Mouse (Mus musculus): ENCODE measurements at regions not wholly inside any gene's neighbourhood (a gene's known extent, or its start where the extent isn't known, plus 50 kb on each side); places are given as distances from the start of the nearest gene placed in this dataset.

DNA sequence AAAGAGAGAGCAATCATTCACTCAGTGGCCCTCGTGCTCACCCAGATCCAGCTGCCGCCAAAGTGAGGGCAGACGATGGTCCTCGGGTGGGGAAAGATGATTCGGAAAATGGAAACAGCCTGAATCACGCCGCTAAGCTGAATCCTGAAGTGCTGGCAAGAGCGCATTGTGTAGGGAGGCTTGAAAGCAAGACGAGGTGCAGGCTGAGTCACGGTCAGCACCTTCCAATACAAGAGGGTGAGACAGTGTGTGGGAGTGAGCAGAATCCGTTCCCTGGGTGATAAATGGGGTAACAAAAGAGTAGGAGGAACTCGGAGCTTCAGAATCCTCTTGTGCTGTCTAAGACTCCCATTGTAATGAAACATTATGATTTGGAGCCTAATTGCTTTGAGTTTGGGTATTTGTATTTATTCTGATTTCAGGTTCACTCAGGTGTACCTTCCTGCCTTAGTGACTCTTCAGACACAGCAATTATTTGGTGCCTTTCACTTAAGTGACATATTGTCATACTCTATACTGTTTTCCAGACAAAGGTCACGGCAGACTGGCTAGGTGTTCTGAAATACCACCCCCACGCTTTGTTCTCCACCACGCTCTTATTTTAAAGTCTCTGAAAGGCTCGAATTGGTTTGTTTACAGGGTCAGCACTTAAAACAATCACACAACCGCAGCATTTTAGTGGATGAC, 70.0 kb downstream of the Mbip start:
- no peak for DNase-seq

GRCm38 (mm10) chr12:56265049-56265448, 80.6 kb downstream of the Mbip start:
- DNase-seq = no peak

GRCm38 (mm10) chr12:56261471-56261870, 84.2 kb downstream of the Mbip start:
- DNase-seq = no peak

DNA sequence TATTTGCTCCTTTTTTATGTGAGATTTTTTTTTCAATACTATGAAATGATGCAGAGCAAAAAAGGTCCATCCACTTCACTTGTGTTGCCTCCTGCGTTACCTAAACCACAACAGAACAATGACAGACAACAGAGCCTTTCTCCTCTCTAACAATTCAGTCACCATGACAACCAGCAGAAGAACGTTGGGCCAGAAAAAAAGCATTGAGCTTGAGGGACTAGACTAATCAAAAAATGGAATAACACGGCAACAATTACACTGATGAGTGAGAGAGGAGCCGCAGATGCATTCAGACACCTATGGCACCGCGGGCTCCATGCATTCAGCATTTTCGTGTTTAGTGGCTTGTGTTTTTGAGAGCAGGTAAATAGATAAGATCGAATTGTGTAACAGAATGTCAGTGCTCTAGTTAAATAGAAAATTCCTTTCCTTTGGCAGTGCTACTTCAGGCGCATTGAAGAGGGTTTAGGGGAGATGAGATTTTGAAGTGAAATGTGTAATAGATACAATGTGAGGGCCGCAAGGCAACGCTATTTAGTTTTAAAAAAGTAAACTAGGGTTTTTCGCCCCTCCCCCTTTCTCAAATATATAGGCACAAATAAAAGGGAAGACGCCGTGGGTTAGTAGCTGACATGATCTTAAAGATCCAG, 87.2 kb downstream of the Mbip start:
- no peak for DNase-seq

DNA sequence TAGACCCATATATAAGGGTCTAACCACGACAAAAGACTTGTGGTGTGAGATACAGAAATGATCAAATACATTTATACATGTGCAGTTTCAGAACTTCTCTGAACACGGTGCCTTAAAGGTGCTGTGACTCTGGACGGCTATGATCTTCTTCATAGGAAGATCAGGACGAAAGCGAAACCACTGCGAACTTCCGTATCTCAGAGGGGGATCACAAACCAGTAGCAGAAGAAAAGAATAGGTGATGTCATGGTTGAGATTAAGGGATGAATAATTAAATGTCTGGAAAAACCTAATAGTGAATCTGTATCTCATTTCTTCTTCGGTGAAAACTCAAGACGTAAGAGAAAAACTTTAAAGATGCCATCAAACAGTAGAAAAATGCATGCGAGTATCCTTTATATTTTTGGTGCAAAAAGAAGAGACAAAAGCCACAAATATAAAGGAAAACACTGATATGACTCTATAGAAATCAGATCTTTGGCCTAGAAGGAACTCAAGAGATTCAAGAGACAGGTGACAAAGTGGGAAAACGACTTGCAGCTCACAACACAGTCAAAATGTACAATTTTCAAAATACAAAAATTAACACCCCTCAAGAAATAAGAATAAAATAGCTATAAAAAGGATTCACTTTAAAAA, 89.3 kb downstream of the Mbip start:
- no peak for DNase-seq

- DNase-seq = no peak
Observed at GRCm38 (mm10) chr12:56252612-56253444, 92.9 kb downstream of the Mbip start.

DNA sequence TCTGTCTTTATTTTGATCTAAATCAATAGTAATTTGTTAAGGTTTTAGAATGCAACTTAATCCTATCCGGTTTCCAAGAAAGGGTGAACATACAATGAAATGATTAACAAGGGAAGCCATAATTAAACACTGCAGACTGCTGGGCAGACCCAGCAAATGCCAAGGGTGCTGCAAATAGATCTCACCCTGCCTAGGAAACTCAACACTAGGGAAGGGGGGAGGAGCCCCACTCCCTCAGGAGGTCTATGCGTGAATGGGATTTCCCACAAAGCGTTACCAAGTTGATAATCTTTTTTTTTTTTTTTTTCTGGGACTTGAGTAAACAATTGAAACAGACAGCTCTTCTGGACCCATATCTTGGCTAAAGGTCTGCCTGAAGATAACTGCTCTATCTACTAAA, 95.4 kb downstream of the Mbip start:
- DNase-seq = no peak

DNA sequence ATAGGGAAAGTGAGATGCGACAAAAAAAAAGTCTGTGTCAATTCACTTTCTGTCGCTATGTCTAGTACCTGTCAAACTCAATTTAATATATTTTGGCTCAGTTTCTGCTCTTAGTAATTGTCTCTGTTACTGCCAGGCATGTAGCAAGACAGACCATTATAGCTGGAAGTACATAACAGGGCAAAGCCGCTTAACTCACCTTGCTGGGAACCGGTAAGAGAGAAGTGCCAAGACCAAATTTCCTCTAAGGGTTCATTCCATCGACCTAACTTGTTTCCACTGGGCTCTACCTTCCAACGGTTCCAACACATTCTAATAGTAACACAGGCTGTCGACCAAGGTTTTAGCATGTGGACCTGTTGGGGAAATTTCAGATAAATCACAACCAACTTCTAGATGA, 99.3 kb downstream of the Mbip start:
- DNase-seq = no peak

DNA sequence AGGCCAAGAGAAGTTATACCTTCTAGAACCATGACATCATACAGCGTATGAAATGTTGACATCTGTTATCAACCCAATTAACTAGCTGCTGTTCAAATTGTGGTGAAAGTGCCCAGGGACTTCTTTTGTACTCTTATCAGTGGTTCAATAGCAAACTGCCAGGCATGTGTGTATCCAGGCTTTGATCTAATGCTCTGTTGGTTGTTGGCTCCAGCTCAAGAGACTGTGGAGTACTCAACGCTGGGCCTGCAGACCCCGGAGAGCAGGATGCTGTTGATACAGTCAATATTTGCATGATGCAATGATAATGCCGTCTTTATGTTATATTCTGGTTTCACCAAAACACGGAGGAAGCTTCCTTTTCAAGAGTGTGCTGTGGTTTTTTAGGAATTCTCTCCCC, 102.9 kb downstream of the Mbip start:
- no peak for DNase-seq

DNA sequence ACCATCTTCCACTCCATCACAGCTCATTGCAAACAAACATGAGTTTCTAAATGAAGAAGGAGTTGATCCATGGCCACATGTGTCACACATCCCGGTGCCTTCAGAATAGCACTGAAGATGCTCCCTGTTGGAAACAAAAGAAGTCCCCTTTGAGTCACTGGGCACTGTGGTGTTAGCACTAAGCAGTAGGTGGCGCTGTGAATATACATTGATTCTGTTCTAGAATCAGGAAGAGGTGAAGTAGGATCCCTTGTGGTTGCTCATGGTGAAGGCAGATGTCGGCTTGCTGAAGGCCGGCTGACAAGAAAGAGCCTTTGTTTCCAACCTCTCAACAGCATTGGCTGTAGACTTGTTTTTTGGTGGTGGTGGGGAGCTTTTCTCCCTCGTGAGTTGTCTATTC, 104.0 kb downstream of the Mbip start:
- DNase-seq = no peak

- DNase-seq = no peak
Observed at GRCm38 (mm10) chr12:56240206-56240605, 105.5 kb downstream of the Mbip start.

- no peak for DNase-seq
Observed at GRCm38 (mm10) chr12:56234571-56234970, 111.1 kb downstream of the Mbip start.

GRCm38 (mm10) chr12:56233209-56233608, 112.5 kb downstream of the Mbip start:
- DNase-seq = no peak

DNA sequence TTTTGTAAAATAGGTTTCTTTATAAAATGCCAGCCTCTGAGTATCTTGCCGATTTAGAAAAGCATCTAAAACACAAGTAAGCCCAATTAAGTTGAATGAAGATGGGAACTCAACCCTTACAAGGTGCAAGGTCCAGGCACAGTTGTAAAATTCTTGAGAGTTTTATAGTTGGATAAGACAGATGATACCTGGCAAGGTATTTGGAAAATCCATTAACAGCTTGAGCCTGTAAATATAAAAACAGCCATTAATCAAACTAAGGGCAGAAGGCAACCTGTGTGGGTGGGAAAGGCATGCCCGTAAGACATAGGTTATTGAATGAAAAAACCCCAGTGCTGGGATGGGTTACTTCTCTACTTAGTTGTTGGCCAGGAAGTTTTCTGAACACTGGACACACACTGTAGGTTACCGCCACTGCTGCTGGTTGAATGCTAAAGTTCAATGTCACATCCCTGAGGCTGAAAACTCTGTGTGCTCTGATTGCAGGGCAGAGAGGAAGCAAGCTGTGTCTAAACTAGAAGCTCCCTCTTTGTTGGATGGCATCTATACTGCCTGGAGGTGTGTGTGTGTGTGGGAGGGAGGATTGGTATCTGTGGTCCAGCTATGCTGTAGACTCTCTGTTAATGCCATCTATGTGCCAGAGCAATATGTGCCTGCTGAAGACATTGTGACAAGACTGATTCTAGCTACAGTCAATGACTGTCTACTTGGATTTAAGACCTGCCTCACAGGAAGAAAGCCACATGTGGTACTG, 121.4 kb downstream of the Mbip start:
- DNase-seq = no peak

- no peak for DNase-seq
Observed at GRCm38 (mm10) chr12:56193524-56193923, 152.2 kb downstream of the Mbip start.

DNA sequence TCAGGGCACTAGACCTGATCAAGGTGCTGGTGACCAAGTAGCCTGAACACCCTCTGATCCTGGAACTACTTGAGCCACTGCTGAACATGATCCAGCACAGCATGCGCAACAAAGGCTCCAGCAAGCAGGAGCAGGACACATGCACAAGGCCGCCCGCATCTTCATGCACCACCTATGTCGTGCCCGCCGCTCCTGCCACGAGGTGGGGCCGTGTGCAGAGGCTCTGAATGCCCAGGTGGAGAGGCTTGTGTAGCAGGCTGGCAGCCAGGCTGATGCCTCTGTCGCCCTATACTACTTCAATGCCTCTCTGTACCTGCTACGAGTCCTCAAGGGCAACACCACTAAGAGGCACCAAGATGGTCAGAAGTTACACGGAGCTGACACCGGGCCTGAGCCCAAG, 156.1 kb downstream of the Mbip start:
- DNase-seq = no peak

- no peak for DNase-seq
Observed at GRCm38 (mm10) chr12:56160736-56161135, 185.0 kb downstream of the Mbip start.

GRCm38 (mm10) chr12:56144359-56144758, 201.3 kb downstream of the Mbip start:
- DNase-seq = no peak

GRCm38 (mm10) chr12:56143789-56144188, 201.9 kb downstream of the Mbip start:
- no peak for DNase-seq

DNA sequence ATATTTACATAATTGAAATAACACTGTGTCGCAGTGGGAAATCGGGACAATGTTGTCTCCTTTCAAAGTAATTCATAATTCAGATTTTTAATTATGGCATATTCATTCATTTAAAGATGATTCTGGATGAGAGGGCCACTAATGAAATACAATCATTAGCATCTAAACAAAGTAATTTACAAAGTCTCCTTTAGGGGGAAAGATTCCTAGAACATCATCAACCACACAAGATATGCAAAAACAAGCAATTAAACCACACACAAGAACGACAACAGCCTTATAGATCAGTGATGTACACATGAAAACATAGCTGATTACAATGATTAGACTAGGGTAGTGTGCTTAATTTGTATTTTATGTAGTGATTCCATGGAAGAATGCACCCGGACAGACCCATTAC, 231.2 kb downstream of the Mbip start:
- no peak for DNase-seq

- no peak for DNase-seq
Observed at GRCm38 (mm10) chr12:56081406-56081805, 245.3 kb downstream of the Brms1l start.

GRCm38 (mm10) chr12:56064183-56064582, 228.1 kb downstream of the Brms1l start:
- DNase-seq = no peak

DNA sequence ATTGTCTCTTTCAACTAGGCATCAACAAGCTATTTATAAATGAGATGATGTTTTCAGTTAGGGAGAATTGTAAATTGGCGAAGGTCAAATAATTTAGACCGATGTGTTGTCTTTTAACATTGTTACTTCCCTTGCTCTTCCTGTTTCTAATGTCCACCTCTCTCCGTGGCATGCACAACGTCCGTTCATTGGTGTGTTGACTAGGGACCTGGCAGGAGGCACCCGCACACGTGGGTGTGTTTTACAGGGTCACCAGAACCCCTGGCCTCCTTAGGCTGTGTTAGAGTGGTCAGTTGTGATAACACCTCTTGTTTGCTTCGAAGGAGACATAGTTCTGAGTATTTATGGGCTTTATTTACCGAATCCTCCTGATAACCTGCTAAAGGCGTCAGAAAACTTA, 222.8 kb downstream of the Brms1l start:
- no peak for DNase-seq
